Mouse (Mus musculus) layer of hippocampus, adult 11-12 months (tissue): ENCODE measurements around the gene Abca12.

Experiments used
- DNase-seq: peaks from one replicate; pipeline ENCODE4 v3.0.0; 2022; ENCODE audit warnings: low spot score

The Abca12 gene

GRCm38 (mm10) chr1:71414810-71415209, at the start of gene Abca12:
Gene Abca12 (minus strand): TSS chr1:71414910.
- no peak for DNase-seq

- DNase-seq, result no peak
Measured at GRCm38 (mm10) chr1:71457961-71458360, 43.3 kb upstream of the Abca12 start.

GRCm38 (mm10) chr1:71447424-71447823, 32.7 kb upstream of the Abca12 start:
- DNase-seq, result peak; percentile 10

- no peak for DNase-seq
Measured at GRCm38 (mm10) chr1:71421741-71422333, 7.1 kb upstream of the Abca12 start.

- peak; percentile 47 for DNase-seq
Measured at GRCm38 (mm10) chr1:71418467-71418866, 3.8 kb upstream of the Abca12 start.

- no peak for DNase-seq
Measured at GRCm38 (mm10) chr1:71417951-71418350, 3.2 kb upstream of the Abca12 start.

- no peak for DNase-seq
Measured at GRCm38 (mm10) chr1:71414084-71414483, 626 bp downstream of the Abca12 start.

GRCm38 (mm10) chr1:71413114-71413513, 1.6 kb downstream of the Abca12 start:
- DNase-seq, result no peak

- no peak for DNase-seq
Measured at GRCm38 (mm10) chr1:71407711-71408110, 7.0 kb downstream of the Abca12 start.

- DNase-seq, result no peak
Measured at GRCm38 (mm10) chr1:71397635-71398034, 17.1 kb downstream of the Abca12 start.

GRCm38 (mm10) chr1:71396105-71396504, 18.6 kb downstream of the Abca12 start:
- no peak for DNase-seq

GRCm38 (mm10) chr1:71394177-71394576, 20.5 kb downstream of the Abca12 start:
- DNase-seq, result no peak

- DNase-seq, result no peak
Measured at GRCm38 (mm10) chr1:71393489-71393888, 21.2 kb downstream of the Abca12 start.

GRCm38 (mm10) chr1:71392463-71392862, 22.2 kb downstream of the Abca12 start:
- DNase-seq, result no peak

- DNase-seq, result no peak
Measured at GRCm38 (mm10) chr1:71386593-71386992, 28.1 kb downstream of the Abca12 start.

GRCm38 (mm10) chr1:71384098-71384497, 30.6 kb downstream of the Abca12 start:
- DNase-seq, result no peak

GRCm38 (mm10) chr1:71373090-71373489, 41.6 kb downstream of the Abca12 start:
- DNase-seq, result no peak

- no peak for DNase-seq
Measured at GRCm38 (mm10) chr1:71370266-71370665, 44.4 kb downstream of the Abca12 start.

- no peak for DNase-seq
Measured at GRCm38 (mm10) chr1:71367770-71368169, 46.9 kb downstream of the Abca12 start.

GRCm38 (mm10) chr1:71342861-71343554, 71.7 kb downstream of the Abca12 start:
- DNase-seq, result no peak

GRCm38 (mm10) chr1:71342261-71342594, 72.5 kb downstream of the Abca12 start:
- no peak for DNase-seq

GRCm38 (mm10) chr1:71341370-71342260, 73.1 kb downstream of the Abca12 start:
- no peak for DNase-seq
